Mouse (Mus musculus) liver (tissue): Measurements from ENCODE around the gene Arhgdig.
"Not testable (repeated sequence)": the region's sequence is repeated elsewhere in the genome, so short reads cannot be mapped to it uniquely, and the experiment has no call there.

Experiments used
- DNase-seq: peaks from one replicate; pipeline ENCODE4 v3.0.0-alpha.2; 2020; ENCODE audit warnings: mixed read lengths

Arhgdig gene

DNA sequence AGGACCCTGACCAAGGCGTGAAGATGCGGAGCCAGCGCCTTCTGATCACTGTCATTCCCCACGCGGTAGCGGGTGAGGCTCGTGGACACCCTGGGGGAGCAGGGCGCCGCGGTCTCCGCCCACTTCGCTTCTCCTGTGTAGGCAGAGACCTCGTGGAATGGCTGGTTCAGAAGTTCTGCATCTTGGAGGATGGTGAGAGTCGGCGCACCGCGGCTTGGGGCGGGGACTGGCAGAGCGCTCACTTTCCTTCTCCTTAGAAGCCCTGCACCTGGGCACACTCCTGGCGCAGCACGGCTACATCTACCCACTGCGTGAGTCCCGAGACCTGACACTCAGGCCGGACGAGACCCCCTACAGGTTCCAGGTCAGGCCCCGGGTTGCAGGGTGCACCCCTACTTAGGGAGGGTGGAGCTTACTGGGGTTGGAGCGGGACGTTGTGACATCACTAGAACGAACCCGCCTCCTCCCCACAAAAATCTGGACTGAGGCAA lies 4.2 kb downstream of the Arhgdig start:
- DNase-seq = peak; percentile 23

- DNase-seq = peak; percentile 72
These were observed 4.8 kb downstream of the Arhgdig start, which contains the start of gene Rgs11 for GRCm38 (mm10) chr17:26202737-26203136. Rgs11 (plus strand) TSS chr17:26202951.

DNA sequence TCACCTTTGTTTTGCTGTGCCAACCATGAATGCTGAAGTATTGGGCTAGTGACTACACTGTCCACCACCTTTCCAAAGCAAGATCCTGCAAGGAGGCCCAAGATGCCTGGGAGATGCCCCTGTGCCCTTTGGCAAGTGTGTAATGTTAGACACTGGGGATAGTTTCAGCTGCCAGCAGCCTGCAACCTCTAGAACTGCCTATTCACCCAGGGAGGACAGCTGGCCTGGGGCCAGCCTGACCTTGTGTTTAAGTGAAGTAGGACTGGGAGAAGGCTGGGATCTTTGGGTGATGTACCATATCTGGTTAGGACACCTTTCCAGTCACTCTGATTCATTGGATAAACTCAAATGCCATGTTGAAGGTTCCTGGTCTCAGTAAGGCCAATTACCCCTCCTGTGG lies 5.6 kb downstream of the Arhgdig start:
- no peak for DNase-seq

- peak; percentile 78 for DNase-seq
These were observed 6.5 kb downstream of the Arhgdig start for GRCm38 (mm10) chr17:26200831-26201705.

DNA sequence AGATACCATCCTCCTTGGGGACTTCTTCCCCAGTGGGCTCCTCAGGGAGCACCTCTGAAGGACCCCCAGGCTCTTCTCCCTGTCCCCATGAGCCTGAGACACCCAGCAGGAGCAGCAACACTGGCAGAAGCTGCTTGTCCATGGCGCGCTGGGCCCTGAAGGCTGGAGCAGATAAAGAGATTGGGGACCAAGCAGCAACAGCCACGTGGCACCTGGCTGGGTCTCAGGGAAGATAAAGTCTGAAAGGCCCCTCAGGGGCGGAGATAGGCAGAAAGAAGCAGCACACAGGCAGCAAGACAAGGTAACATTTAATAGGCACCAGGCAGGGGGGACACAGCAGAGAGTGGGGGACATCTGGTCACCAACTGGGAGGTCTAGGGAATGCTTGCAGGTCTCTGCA lies 8.7 kb downstream of the Arhgdig start, which contains the start of gene Pdia2:
Gene Pdia2 (minus strand): TSS at position 196 of the 400 bp plus-strand sequence.
- DNase-seq = peak; percentile 88

GRCm38 (mm10) chr17:26192481-26193190 lies 14.9 kb downstream of the Arhgdig start:
- no peak for DNase-seq

DNA sequence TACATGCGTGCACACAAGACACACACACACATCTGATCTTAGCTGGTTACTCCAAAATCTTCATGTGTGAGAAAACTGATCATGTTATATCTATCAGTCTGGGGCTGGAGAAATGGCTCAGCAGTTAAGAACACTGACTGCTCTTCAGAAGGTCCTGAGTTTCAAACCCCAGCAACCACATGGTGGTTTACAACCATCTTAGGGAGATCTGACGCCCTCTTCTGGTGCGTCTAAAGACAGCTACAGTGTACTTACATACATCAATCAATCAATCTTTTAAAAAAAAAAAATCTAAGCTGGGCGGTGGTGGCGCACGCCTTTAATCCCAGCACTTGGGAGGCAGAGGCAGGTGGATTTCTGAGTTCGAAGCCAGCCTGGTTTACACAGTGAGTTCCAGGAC lies 16.1 kb downstream of the Arhgdig start:
- DNase-seq = not testable (repeated sequence)

GRCm38 (mm10) chr17:26188091-26188805 lies 19.3 kb downstream of the Arhgdig start:
- no peak for DNase-seq

- no peak for DNase-seq
These were observed 20.0 kb downstream of the Arhgdig start for GRCm38 (mm10) chr17:26187592-26187991.

DNA sequence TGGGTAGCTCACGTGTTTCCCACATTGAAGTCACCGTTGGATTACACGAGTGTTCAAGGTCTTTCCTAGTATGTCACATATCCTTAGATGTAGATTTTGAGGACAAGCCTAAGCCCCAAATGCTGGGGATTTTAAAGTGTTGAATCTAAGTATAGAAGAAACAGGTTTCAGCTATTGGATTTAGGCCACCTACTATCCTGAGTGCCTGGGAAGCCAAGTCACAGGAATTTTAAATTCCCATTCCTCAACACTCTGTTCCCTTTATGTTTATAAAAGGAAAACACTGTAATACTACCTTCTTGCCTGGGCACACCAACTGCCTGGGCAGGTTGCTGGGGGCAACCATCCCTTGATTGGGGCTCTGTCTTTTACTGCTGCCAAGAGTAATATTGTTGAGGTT lies 26.4 kb downstream of the Arhgdig start:
- DNase-seq = no peak

DNA sequence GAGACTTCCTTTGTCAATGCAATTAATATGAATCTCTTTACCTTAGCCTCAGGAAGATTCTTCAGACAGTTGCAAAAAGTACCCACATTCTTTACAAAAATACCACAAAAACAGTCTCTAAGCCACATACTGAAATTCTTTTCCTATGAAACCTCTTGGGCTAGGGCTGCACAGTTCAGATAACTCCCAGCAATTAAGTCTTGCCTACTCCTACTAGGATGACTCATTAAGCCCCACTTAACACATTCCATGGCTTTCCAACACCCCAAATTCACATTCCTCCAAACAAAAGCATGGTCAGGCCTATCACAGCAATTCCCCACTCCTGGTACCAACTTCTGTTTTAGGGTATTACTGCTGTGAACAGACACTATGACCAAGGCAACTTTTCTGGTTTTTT lies 29.0 kb downstream of the Arhgdig start:
- no peak for DNase-seq

- not testable (repeated sequence) for DNase-seq
These were observed 32.3 kb downstream of the Arhgdig start for GRCm38 (mm10) chr17:26175248-26175647.

- DNase-seq = no peak
These were observed 39.5 kb downstream of the Arhgdig start for GRCm38 (mm10) chr17:26168039-26168438.

- DNase-seq = no peak
These were observed 44.9 kb downstream of the Arhgdig start for GRCm38 (mm10) chr17:26162736-26163135.

GRCm38 (mm10) chr17:26151886-26152630 lies 55.5 kb downstream of the Arhgdig start:
- DNase-seq = no peak
